Mouse (Mus musculus): ENCODE data around the gene Hoxa6.
A peak's percentile ranks its signal among the peaks of the same experiment; 100 is the strongest.

The Hoxa6 gene

GRCm38 (mm10) chr6:52226569-52227257 lies 18.2 kb upstream of the Hoxa6 start:
- DNase-seq: no peak

DNA sequence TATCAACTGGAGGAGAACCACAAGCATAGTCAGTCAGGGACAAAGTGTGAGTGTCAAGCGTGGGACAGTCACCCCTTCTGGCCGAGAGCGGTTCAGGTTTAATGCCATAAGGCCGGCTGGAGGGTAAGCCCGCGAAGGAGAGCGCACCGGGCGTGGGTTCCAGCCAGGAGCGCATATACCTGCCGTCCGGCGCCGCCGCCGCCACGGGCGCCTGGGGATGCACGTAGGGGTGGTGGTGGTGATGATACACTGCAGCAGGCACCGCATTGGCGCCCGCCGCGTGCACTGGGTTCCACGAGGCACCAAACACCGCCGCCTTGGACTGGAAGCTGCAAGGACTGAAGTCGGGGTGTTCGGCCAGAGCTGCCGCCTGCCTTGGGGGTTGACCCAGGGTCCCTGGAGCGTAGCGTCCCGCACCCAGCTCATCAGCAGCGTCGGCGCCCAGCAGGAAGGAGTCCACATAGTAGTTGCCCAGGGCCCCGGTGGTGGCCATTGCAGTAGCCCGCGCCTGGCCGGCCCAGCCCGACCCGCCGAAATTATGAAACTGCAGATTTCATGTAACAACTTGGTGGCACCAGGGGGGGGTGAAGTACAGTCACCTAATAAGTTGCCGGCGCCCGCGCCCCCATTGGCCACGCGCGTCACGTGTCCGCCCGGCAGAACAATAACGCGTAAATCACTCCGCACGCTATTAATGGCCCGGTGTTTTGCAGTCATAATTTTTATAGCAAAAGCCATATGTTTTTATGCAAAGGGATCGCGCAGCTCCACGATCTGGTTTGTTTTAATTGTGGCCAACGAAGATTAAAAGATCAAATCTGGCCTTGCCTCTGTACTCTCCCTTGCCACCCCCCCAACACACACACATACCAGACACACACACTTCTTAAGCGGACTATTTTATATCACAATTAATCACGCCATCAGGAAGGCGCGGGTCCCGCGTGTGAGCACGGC lies 17.4 kb upstream of the Hoxa6 start:
- no peak for DNase-seq

DNA sequence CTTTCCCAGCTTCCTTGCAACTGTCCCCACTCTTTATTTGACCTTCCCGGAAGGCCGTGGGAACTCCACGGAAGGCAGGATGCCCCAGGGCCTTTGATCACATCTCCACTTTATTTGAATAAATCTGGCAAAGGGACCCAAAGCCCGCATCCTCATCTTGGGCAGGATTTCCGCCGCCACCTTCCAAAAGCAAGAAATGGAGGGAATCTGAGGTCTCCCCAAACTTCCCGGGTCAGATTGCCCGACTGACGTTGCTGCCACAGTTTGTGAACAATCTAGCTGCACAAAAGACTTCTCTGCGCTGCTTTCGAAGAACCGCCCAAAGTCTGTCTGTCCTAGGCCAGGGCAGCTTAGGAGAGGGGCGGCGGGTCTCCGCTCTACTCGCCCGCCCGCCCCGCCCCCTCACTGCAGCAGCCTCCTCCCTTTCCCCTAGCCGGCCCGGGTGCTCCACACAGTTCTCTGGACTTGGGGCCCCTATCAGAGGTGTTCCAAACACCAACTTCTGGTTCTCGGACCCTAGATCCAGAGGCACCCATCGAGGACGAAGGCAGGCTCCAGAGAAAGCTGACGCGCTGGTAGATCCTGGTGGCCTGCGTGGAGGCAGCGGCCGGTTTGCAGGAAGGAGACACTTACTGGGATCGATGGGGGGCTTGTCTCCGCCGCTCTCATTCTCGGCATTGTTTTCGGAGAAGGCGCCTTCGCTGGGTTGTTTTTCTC lies 16.5 kb upstream of the Hoxa6 start:
- no peak for DNase-seq

DNA sequence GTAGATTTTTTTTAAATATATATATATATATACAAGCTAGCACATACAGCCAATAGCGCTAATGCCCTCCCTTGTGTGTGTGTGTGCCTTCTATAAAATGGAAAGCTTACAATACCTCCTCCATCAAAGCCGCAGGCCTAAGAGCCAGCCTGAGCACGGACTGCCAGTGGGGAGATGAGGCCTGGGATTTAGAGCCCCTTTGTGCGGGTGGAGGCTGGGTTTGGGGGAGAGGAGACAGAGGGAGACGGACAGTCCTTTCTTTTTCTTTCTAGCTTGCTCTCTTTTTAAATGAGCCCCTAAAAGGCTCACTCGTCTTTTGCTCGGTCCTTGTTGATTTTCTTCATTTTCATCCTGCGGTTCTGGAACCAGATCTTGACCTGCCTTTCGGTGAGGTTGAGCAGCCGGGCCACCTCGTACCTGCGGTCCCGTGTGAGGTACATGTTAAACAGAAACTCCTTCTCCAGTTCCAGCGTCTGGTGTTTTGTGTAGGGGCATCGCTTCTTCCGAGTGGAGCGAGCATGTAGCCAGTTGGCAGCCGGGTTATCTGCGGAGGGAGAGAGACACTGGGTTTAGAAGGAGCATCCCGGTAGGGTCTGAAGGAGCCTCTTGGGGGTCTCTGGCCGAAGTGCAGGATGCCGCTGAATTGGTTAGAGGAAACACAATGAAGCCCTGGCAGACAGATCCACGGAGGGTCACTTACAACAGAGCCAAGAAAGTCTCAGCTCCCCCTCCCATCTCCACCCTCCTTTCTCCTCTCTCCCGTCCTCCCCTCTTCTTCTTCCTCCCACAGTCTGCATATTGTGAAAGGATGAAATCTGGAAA lies 15.6 kb upstream of the Hoxa6 start:
- no peak for DNase-seq

- DNase-seq: no peak
These were observed 14.2 kb upstream of the Hoxa6 start for GRCm38 (mm10) chr6:52222729-52223128.

GRCm38 (mm10) chr6:52221993-52222685 lies 13.6 kb upstream of the Hoxa6 start:
- no peak for DNase-seq

- DNase-seq: peak; percentile 81
These were observed 12.9 kb upstream of the Hoxa6 start, which contains the start of gene Hoxa7 for GRCm38 (mm10) chr6:52221337-52221992. Hoxa7 (minus strand) TSS chr6:52221854.

GRCm38 (mm10) chr6:52220865-52221310 lies 12.4 kb upstream of the Hoxa6 start:
- no peak for DNase-seq

DNA sequence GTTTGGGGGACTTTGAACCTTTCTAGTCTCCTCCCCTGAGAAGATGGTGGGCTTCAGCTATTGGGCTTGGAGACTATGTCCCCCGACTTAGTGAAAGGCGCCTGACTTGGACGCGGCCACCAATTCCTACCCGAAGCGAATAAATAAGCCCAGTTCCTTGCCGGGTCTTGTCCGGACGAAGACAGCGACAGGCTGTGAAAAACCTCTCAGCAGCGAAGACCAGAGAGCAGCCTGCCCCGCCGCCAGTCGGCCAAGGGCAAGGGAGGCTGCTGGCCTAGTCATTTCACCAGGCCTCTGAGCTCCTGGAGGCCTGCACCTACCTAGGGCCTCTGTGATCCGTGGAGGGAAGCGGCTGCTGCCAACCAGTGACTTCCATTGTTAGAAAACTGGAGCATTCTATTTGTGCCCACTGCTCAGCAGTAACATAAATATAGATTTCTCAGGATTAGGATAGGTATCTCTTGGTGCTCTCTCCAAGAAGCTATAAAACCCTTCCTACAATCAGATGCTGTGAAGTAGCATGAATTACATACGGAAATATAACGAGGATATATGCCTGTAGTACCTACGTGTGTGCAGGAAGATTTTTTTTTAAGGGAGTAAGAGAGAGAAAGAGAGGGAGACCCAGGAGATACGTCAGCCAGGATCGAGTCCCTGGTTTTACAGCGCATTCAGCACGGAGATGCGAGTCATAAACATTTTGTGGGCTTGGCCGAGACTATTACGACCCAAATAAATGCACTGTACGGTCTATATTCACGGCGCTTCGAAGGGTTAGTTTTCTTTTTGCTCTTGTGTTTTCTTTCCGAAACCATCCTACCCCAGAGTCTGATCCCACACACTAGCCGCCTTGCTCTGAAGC lies 11.7 kb upstream of the Hoxa6 start:
- no peak for DNase-seq

- DNase-seq: no peak
These were observed 10.9 kb upstream of the Hoxa6 start for GRCm38 (mm10) chr6:52219234-52219942.

DNA sequence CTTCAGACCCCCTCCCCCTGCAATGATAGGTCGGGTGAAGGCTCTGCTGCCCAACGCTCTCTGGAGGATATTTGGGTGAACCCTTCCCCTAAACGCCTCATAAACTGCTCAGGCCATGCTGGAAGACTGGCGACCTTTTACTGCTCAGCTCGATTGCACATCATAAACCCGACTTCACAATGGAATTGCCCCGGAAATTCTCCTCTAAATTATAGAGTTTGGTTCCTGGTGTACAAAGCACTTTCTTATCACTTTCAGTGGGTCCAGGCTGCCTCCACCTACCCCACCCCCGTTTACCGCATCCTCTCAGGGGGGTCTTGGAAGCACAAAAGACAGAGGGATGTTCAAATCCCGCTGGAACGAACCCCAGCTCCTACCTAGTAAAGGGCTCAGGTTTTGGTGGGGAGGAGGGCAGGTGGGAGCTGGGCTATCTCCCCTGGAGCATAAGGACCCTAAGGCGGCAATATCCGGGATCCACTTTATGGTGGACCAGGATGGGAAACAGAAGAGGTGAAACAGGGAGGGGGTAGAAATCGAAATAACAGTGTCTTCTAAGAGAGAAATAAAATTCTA lies 10.2 kb upstream of the Hoxa6 start:
- no peak for DNase-seq

DNA sequence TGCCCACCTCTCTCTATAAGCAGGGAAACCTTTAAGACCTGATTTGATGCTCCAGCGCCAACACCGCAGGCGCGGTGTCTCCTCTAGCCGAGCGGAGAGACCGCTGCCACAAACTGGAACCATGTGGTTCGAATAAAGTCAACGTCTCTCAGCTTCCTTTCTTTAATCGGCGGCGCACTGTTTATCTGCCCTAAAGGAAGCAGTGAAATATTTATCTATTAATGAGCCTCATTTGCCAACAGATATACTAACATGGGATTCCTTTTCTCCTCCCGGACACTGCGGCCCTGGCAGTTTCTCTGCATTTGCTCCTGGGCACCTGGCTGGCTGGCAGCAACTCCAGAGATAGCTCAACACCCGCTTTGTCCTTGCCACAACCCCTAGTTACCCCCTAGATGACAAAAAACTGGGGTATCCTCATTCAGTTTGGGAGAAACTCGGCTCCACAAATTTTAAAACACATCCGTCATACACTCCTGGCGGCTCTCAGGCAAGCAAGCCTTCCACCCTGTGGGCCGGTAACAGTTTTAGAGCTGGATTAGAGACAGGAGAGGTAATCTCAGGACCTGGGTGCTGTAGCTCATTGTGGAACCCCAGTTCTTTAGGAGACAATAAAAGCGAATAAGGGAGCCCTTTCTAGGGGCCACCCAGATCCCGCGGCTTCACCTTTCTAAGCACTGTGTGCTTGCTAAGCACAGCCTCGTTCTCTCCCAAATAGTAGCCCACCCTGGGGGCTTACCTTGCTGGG lies 9.5 kb upstream of the Hoxa6 start:
- no peak for DNase-seq

- peak; percentile 74 for DNase-seq
These were observed 8.9 kb upstream of the Hoxa6 start for GRCm38 (mm10) chr6:52217459-52217768.

DNA sequence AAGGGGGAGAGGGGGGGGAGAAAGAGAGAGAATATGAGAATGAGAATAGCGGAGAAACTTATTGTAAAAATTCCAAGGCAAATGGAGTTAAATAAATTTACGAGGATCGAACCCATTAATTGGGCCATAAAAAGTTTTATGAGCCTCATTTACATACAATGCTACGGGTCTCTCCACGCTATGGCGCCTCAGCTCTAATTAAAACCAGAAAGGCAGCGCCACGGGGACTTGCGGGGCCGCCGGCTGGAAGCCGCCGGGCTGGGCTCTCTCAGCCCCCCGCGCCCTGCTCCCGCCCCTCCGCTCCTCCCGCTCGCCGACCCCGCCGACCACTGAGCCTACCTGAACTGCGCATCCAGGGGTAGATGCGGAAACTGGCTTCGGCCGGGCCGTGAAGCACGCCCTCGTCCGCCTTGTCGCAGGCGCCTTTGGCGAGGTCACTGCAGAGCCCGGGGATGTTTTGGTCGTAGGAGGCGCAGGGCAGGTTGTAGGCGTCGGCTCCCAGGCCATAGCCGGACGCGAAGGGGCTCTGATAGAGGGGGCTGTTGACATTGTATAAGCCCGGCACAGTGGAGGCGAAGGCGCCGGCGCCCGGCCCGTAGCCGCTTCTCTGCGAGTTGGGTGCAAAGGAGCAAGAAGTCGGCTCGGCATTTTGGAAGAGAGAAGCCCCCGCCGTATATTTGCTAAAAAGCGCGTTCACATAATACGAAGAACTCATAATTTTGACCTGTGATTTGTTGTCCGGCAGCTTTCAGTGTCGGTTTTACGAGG lies 8.4 kb upstream of the Hoxa6 start:
- no peak for DNase-seq

DNA sequence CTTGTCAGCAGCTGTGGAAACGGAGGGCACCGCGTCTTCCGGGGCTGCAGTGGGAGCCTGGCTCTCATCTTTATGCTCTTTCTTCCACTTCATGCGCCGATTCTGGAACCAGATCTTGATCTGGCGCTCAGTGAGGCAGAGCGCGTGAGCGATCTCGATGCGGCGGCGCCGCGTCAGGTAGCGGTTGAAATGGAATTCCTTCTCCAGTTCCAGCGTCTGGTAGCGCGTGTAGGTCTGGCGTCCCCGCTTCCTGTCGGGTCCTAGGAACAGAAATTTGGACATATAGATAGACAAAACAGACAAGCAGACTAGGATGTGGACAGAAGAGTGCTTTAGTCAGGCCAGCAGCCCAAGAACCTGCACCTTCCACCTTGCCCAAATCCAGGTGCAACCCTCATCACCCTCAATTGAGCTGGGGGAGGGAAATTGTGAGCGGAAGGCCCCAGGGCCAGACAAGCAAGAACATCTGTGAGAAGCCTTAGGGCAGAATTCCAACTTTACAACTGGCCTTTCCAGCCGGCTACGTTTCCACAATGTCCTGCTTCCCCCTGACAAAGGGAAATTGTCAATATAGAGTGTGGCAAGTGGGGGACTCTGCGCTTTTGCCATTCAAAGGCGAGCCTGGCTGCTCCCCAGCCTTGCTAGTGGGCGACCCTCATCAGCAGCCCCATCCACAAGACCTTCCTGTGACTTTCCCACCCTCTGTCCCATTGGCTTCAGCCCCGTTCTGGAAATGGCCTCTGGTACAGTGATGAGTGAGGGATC lies 7.4 kb upstream of the Hoxa6 start:
- no peak for DNase-seq

- no peak for DNase-seq
These were observed 6.5 kb upstream of the Hoxa6 start for GRCm38 (mm10) chr6:52215070-52215469.

GRCm38 (mm10) chr6:52214271-52214670 lies 5.7 kb upstream of the Hoxa6 start:
- DNase-seq: no peak

All from thymus, postnatal 14 days (tissue).